Mouse (Mus musculus): ENCODE measurements around the gene C1rb. TPM values are rescaled to one million over a fixed set of nuclear protein-coding genes. Genes with fewer than 3 reads are reported as not detected.
"Not testable (repeated sequence)": the region's sequence is repeated elsewhere in the genome, so short reads cannot be mapped to it uniquely, and the experiment has no call there.

Gene C1rb
- polyA plus RNA-seq, 1 experiment from 2014 or later = 0.05 TPM

DNA sequence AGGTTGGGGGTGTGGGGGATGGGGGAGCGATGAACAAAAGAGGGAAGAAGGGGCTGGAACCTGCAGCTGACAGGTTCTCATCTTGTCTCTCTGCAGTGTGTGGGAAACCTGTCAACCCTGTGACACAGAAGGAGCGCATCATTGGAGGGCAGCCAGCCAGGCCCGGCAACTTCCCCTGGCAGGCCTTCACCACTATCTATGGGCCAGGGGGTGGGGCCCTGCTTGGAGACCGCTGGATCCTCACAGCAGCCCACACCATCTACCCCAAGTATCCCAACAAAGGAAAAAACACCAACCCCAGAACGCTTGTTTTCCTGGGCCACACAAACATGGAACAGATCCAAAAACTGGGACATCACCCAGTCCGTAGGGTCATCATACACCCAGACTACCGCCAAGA is 10.1 kb downstream of the C1rb start:
- H3K9me3 ChIP-seq (replicated peaks; ENCODE audit: low read length); H3K4me3 ChIP-seq (replicated peaks; ENCODE audit: low read depth, low read length); H3K9ac ChIP-seq (ENCODE audit: low read depth, low read length); H3K27me3 ChIP-seq (ENCODE audit: insufficient read depth, low read length); ATAC-seq (replicated peaks; ENCODE audit: low FRiP score, low read depth); H3K36me3 ChIP-seq (ENCODE audit: insufficient read depth, low read length); H3K4me1 ChIP-seq (replicated peaks; ENCODE audit: insufficient read depth, low read length); H3K4me2 ChIP-seq (ENCODE audit: low read length); H3K27ac ChIP-seq; DNase-seq (ENCODE audit: low spot score): not testable (repeated sequence)
- WGBS = 81% methylated on average over 6 of the region's 7 CpGs

- no peak for ATAC-seq (replicated peaks; ENCODE audit: low FRiP score, low read depth)
These were observed 12.1 kb downstream of the C1rb start for GRCm38 (mm10) chr6:124582231-124582630.

DNA sequence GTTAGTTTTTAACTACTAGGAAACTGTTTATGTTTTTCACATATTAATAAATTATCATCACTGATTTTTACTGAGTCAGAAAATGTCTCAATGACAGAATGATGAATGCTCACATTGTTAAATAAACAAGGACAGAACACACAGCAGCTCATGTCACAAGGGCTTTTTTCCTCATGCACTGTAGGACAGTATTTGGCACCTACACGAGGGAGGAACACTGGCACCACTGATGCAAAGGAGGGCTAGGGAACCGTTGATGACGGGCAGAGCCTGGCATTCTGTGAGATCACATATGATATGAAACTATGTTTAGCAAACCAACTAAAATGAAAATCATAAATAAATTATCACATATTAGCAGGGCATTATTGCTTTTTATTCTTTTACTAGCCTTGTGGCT is 14.8 kb downstream of the C1rb start:
- Histone ChIP-seq H3K27ac (no peak overlapping the region), H3K27me3 (ENCODE audit: insufficient read depth, low read length) (no peaks in the 10 kb centered on the region), H3K4me2 (ENCODE audit: low read length) (no peak overlapping the region), H3K9me3 (replicated peaks; ENCODE audit: low read length) (no peaks in the 10 kb centered on the region), H3K4me3 (replicated peaks; ENCODE audit: low read depth, low read length) (no peak overlapping the region), H3K9ac (ENCODE audit: low read depth, low read length) (no peak overlapping the region), H3K36me3 (ENCODE audit: insufficient read depth, low read length) (no peaks in the 10 kb centered on the region), H3K4me1 (replicated peaks; ENCODE audit: insufficient read depth, low read length) (no peaks in the 10 kb centered on the region)
- DNase-seq (ENCODE audit: low spot score) = no peak
- no peak for ATAC-seq (replicated peaks; ENCODE audit: low FRiP score, low read depth)
- WGBS = 70% methylated on average over 3 of the region's 3 CpGs
- no peak for TF ChIP-seq CTCF (IDR thresholded peaks at IDR 0.05; ENCODE audit: low read depth)

More at GRCm38 (mm10) chr6:124582231-124582630, 12.1 kb downstream of the C1rb start:
- no peaks in the 10 kb centered on the region for H3K9me3 ChIP-seq (replicated peaks; ENCODE audit: low read length)
- TF ChIP-seq CTCF (IDR thresholded peaks at IDR 0.05; ENCODE audit: low read depth) = no peak
- no peak overlapping the region for H3K4me2 ChIP-seq (ENCODE audit: low read length)
- no peaks in the 10 kb centered on the region for H3K27me3 ChIP-seq (ENCODE audit: insufficient read depth, low read length)
- no peak for DNase-seq (ENCODE audit: low spot score)
- no peaks in the 10 kb centered on the region for H3K36me3 ChIP-seq (ENCODE audit: insufficient read depth, low read length)
- H3K9ac ChIP-seq (ENCODE audit: low read depth, low read length) = no peak overlapping the region
- no peak overlapping the region for H3K27ac ChIP-seq
- 75% methylated on average over 1 of the region's 1 CpGs for WGBS
- no peaks in the 10 kb centered on the region for H3K4me1 ChIP-seq (replicated peaks; ENCODE audit: insufficient read depth, low read length)
- no peak overlapping the region for H3K4me3 ChIP-seq (replicated peaks; ENCODE audit: low read depth, low read length)

GRCm38 (mm10) chr6:124585761-124586160 is 15.7 kb downstream of the C1rb start:
- DNase-seq (ENCODE audit: low spot score) (no peak), ATAC-seq (replicated peaks; ENCODE audit: low FRiP score, low read depth) (no peak)
- Histone ChIP-seq H3K4me3 (replicated peaks; ENCODE audit: low read depth, low read length) (no peak overlapping the region), H3K9me3 (replicated peaks; ENCODE audit: low read length) (no peaks in the 10 kb centered on the region), H3K36me3 (ENCODE audit: insufficient read depth, low read length) (no peaks in the 10 kb centered on the region), H3K4me1 (replicated peaks; ENCODE audit: insufficient read depth, low read length) (no peaks in the 10 kb centered on the region), H3K4me2 (ENCODE audit: low read length) (no peak overlapping the region), H3K9ac (ENCODE audit: low read depth, low read length) (no peak overlapping the region), H3K27ac (no peak overlapping the region), H3K27me3 (ENCODE audit: insufficient read depth, low read length) (no peaks in the 10 kb centered on the region)
- TF ChIP-seq CTCF (IDR thresholded peaks at IDR 0.05; ENCODE audit: low read depth) = no peak
- 89% methylated on average over 3 of the region's 3 CpGs for WGBS

- Histone ChIP-seq H3K9me3 (replicated peaks; ENCODE audit: low read length) (no peaks in the 10 kb centered on the region), H3K9ac (ENCODE audit: low read depth, low read length) (no peak overlapping the region), H3K36me3 (ENCODE audit: insufficient read depth, low read length) (no peaks in the 10 kb centered on the region), H3K4me2 (ENCODE audit: low read length) (no peak overlapping the region), H3K27ac (no peak overlapping the region), H3K27me3 (ENCODE audit: insufficient read depth, low read length) (no peaks in the 10 kb centered on the region), H3K4me3 (replicated peaks; ENCODE audit: low read depth, low read length) (no peak overlapping the region), H3K4me1 (replicated peaks; ENCODE audit: insufficient read depth, low read length) (no peaks in the 10 kb centered on the region)
- TF ChIP-seq CTCF (IDR thresholded peaks at IDR 0.05; ENCODE audit: low read depth) = no peak
- WGBS = 81% methylated on average over 4 of the region's 4 CpGs
- DNase-seq (ENCODE audit: low spot score) (no peak), ATAC-seq (replicated peaks; ENCODE audit: low FRiP score, low read depth) (no peak)
These were observed 16.2 kb downstream of the C1rb start for GRCm38 (mm10) chr6:124586266-124586665.

GRCm38 (mm10) chr6:124588771-124589170 is 18.7 kb downstream of the C1rb start:
- no peaks in the 10 kb centered on the region for H3K4me1 ChIP-seq (replicated peaks; ENCODE audit: insufficient read depth, low read length)
- H3K4me2 ChIP-seq (ENCODE audit: low read length) = no peak overlapping the region
- no peak for DNase-seq (ENCODE audit: low spot score)
- no peak for ATAC-seq (replicated peaks; ENCODE audit: low FRiP score, low read depth)
- no peak for TF ChIP-seq CTCF (IDR thresholded peaks at IDR 0.05; ENCODE audit: low read depth)
- no peak overlapping the region for H3K4me3 ChIP-seq (replicated peaks; ENCODE audit: low read depth, low read length)
- H3K27ac ChIP-seq = no peak overlapping the region
- no peaks in the 10 kb centered on the region for H3K36me3 ChIP-seq (ENCODE audit: insufficient read depth, low read length)
- no peaks in the 10 kb centered on the region for H3K9me3 ChIP-seq (replicated peaks; ENCODE audit: low read length)
- H3K27me3 ChIP-seq (ENCODE audit: insufficient read depth, low read length) = no peaks in the 10 kb centered on the region
- H3K9ac ChIP-seq (ENCODE audit: low read depth, low read length) = no peak overlapping the region

- no peak overlapping the region for H3K27ac ChIP-seq
- no peak for DNase-seq (ENCODE audit: low spot score)
- H3K27me3 ChIP-seq (ENCODE audit: insufficient read depth, low read length) = no peaks in the 10 kb centered on the region
- 78% methylated on average over 4 of the region's 4 CpGs for WGBS
- no peaks in the 10 kb centered on the region for H3K9me3 ChIP-seq (replicated peaks; ENCODE audit: low read length)
- H3K36me3 ChIP-seq (ENCODE audit: insufficient read depth, low read length) = no peaks in the 10 kb centered on the region
- H3K9ac ChIP-seq (ENCODE audit: low read depth, low read length) = no peak overlapping the region
- ATAC-seq (replicated peaks; ENCODE audit: low FRiP score, low read depth) = no peak
- H3K4me3 ChIP-seq (replicated peaks; ENCODE audit: low read depth, low read length) = no peak overlapping the region
- no peak overlapping the region for H3K4me2 ChIP-seq (ENCODE audit: low read length)
- TF ChIP-seq CTCF (IDR thresholded peaks at IDR 0.05; ENCODE audit: low read depth) = no peak
- no peaks in the 10 kb centered on the region for H3K4me1 ChIP-seq (replicated peaks; ENCODE audit: insufficient read depth, low read length)
These were observed 22.1 kb downstream of the C1rb start for GRCm38 (mm10) chr6:124592186-124592700.
